Mouse (Mus musculus) embryonic facial prominence, embryonic 12.5 days (tissue): ENCODE measurements around the gene Nagpa. TPM values are rescaled to one million over a fixed set of nuclear protein-coding genes. Genes with fewer than 3 reads are reported as not detected.

Source experiments
- ATAC-seq: fragments of 200-750 bp; cut with Nextera tagmentation; 2 replicates; pipeline ENCODE4 v1.8.0; 2017; ENCODE audit not compliant: insufficient number of reproducible peaks, insufficient read depth, low FRiP score, low TSS enrichment
- H3K27ac ChIP-seq: fragments of 300-500 bp; sonication (generic); 2 replicates; pipeline ENCODE4 v1.5.1; 2016; ENCODE audit warnings: mild to moderate bottlenecking
- H3K27me3 ChIP-seq: fragments of 300-500 bp; sonication (generic); 2 replicates; pipeline ENCODE4 v1.6.1; 2016; ENCODE audit warnings: mild to moderate bottlenecking, moderate library complexity
- H3K36me3 ChIP-seq: fragments of 300-500 bp; sonication (generic); 2 replicates; pipeline ENCODE4 v1.6.1; 2016; ENCODE audit warnings: mild to moderate bottlenecking
- H3K4me1 ChIP-seq: fragments of 300-500 bp; sonication (generic); 2 replicates; pipeline ENCODE4 v1.6.1; 2016
- H3K4me2 ChIP-seq: fragments of 300-500 bp; sonication (generic); replicated peaks from 2 replicates; pipeline ENCODE4 v1.6.1; 2016; ENCODE audit warnings: mild to moderate bottlenecking, moderate library complexity
- H3K4me3 ChIP-seq: fragments of 300-500 bp; sonication (generic); 2 replicates; pipeline ENCODE4 v1.5.1; 2016; ENCODE audit warnings: mild to moderate bottlenecking
- H3K9ac ChIP-seq: fragments of 300-500 bp; sonication (generic); 2 replicates; pipeline ENCODE4 v1.6.1; 2016; ENCODE audit warnings: mild to moderate bottlenecking, moderate library complexity
- H3K9me3 ChIP-seq: fragments of 300-500 bp; sonication (generic); 2 replicates; pipeline ENCODE4 v1.6.1; 2016; ENCODE audit warnings: mild to moderate bottlenecking, moderate library complexity
- WGBS: fragments of 180-500 bp; shearing (Covaris S2); methylation state at CpG from one replicate; pipeline ENCODE4 v1.1.7; 2016; 5-methylcytosine and 5-hydroxymethylcytosine counted together
- polyA plus RNA-seq: library from polyadenylated mRNA; unstranded; fragments of >200 nt; fragmentation: Nextera tagmentation; extraction: Ambion mirVana; gene quantifications from 2 replicates; pipeline ENCODE4 v1.2.1, GENCODE M21; 2016

Nagpa gene
- polyA plus RNA-seq, 1 experiment from 2014 or later: 17.1 TPM

DNA sequence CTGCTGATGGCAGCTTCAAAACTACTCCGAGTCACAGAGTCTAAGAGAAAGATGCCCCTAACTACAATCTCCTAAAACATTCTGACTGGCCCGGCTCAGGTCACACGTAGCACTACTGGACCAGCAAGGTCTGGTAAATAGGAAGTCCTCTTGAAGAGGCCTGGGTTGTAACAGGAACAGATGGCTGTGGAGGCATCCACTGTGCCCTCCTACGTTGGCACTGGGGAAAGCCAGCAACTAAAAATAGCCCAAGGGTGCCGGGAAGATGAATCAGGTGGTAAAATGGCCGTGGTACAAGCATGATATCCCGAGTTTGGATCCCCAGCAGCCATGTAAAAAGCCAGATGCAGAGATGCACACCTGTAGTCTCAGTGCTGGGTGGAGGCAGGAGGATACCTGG is 17.6 kb downstream of the Nagpa start:
- no peak for ATAC-seq
- H3K36me3 ChIP-seq: no peaks in the 10 kb centered on the region
- H3K9ac ChIP-seq: no peak overlapping the region
- H3K27me3 ChIP-seq: no peaks in the 10 kb centered on the region
- no peaks in the 10 kb centered on the region for H3K9me3 ChIP-seq
- no peak overlapping the region for H3K27ac ChIP-seq
- 75% methylated on average over 7 of the region's 7 CpGs for WGBS
- no peaks in the 10 kb centered on the region for H3K4me1 ChIP-seq
- no peak overlapping the region for H3K4me3 ChIP-seq
- no peak overlapping the region for H3K4me2 ChIP-seq

DNA sequence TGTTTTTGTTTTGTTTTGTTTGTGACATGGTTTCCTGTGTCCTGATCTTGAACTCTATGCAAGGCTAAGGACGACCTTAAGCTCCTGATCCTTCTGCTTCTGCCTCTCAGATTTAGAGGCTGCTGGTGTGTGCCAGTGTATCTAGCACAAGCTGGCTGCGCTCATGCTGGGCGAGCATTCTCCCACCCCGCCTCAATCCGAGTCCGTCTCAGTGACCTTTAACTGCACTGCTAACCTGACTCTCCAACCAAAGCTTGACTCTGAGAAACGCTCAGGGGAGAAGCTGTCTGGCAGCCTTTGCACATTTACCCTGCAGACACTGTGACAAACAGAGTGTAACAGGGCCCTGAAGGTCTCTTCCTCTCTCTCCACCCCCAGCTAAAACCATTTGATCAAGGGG is 18.1 kb downstream of the Nagpa start:
- no peak for ATAC-seq
- H3K9ac ChIP-seq: no peak overlapping the region
- WGBS: 63% methylated on average over 7 of the region's 7 CpGs
- H3K4me1 ChIP-seq: no peaks in the 10 kb centered on the region
- H3K27me3 ChIP-seq: no peaks in the 10 kb centered on the region
- H3K27ac ChIP-seq: no peak overlapping the region
- H3K4me2 ChIP-seq: no peak overlapping the region
- no peaks in the 10 kb centered on the region for H3K9me3 ChIP-seq
- no peak overlapping the region for H3K4me3 ChIP-seq
- H3K36me3 ChIP-seq: no peaks in the 10 kb centered on the region

DNA sequence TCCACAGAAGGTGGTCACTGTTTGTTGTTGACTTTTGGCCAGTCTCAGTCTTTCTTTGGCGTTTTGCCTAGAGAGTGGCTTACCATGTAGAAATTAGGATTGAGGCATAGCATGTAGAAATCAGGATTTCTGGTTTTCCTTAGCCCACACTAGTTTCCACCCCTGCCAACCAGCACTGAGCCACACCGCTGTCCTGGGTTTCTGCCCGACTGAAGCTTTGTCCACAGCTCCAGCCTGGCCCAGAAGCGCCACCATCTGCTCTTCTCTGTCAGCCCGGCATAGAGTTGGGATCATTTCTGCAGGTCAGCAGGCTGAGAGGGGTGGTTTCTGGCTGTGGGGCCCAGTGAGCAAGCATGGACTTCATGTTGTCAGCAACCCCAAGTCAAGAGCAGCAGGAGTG is 18.9 kb downstream of the Nagpa start:
- 88% methylated on average over 5 of the region's 5 CpGs for WGBS
- Histone ChIP-seq H3K36me3 (no peaks in the 10 kb centered on the region), H3K4me2 (no peak overlapping the region), H3K4me3 (no peak overlapping the region), H3K27ac (no peak overlapping the region), H3K9ac (no peak overlapping the region), H3K9me3 (no peaks in the 10 kb centered on the region), H3K4me1 (no peaks in the 10 kb centered on the region), H3K27me3 (no peaks in the 10 kb centered on the region)
- no peak for ATAC-seq

DNA sequence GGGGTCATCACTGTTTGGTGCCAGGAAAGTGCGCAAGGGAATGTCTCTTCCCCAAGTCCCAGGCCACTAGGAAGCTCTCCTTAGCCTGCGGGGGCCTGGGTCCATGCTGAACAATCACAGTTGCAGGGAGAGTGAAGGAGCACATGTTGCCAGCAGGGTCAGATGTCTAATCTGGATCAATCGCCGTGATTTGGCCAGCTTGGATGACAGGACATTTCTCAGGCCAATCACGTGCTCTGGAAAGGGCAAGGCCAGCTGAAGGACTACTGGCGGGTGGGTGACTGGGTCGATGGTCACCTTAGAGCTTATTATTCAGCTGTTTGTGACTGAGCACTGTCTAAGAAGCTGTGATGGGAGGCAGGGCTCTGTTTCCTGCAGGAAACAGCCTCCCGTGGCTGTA is 19.7 kb downstream of the Nagpa start:
- no peak for ATAC-seq
- Histone ChIP-seq H3K36me3 (no peaks in the 10 kb centered on the region), H3K4me2 (no peak overlapping the region), H3K4me1 (no peaks in the 10 kb centered on the region), H3K9ac (no peak overlapping the region), H3K9me3 (no peaks in the 10 kb centered on the region), H3K4me3 (no peak overlapping the region), H3K27me3 (no peaks in the 10 kb centered on the region), H3K27ac (no peak overlapping the region)
- 50% methylated on average over 8 of the region's 8 CpGs for WGBS

DNA sequence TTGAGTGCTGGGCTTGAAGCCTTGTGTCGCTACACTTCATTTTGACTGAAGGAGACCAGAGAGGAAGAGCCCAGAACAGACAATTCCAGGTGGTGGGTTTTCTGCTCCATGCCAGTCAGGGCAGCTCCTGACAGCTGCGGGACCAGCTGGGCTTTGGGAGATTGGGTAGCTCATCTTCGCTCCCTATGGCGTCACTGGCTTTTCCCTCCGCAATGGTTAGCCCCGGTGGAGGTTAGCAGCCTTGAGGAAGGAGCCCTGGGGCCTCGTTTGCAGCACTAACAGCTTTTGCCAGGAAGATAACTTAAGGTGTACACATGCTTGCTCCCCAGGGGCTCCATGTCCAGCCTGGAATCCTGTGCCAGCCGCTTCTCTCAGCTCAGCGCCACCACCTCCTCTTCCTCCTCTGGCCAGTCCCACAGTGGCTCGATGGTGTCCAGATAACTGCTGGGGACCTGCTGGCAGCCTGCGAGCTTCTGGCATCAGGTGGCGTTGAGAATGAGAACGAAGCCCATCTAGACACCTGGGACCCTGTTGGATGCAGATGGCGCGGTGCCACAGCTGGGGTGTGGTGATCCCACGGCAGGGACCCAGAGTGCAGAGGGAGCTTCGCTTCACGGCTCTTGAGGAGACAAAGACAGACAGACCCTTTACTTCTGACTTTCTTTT is 20.4 kb downstream of the Nagpa start:
- WGBS: 82% methylated on average over 18 of the region's 18 CpGs
- Histone ChIP-seq H3K27ac (no peak overlapping the region), H3K9me3 (no peaks in the 10 kb centered on the region), H3K4me3 (no peak overlapping the region), H3K9ac (no peak overlapping the region), H3K27me3 (no peaks in the 10 kb centered on the region), H3K36me3 (no peaks in the 10 kb centered on the region), H3K4me2 (no peak overlapping the region), H3K4me1 (no peaks in the 10 kb centered on the region)
- ATAC-seq: no peak

DNA sequence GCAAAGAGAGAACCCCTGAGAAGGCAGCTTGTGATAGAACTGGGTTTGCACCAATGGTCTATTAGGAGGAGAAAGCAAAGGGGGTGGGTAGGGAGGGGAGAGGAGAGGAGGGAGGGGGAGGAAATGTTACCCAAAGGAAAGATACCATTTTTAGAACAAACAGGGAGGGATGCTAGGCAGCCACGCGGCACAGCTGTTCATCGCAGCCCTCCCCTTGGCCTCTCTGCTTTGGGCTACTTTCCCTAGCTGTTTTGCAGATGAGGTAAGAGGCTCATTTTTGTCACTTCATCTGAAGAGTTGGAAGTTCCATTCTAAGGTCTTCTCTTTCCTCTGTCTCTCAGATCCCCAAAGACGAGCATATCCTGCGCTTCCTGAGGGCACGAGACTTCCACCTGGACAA is 31.2 kb downstream of the Nagpa start:
- no peak for ATAC-seq
- Histone ChIP-seq H3K36me3 (no peaks in the 10 kb centered on the region), H3K27ac (no peak overlapping the region), H3K9ac (no peak overlapping the region), H3K9me3 (no peaks in the 10 kb centered on the region), H3K4me3 (no peak overlapping the region), H3K27me3 (no peaks in the 10 kb centered on the region), H3K4me2 (no peak overlapping the region), H3K4me1 (no peaks in the 10 kb centered on the region)
- 92% methylated on average over 6 of the region's 6 CpGs for WGBS

GRCm38 (mm10) chr16:5168829-5169228 is 35.0 kb downstream of the Nagpa start:
- no peaks in the 10 kb centered on the region for H3K4me1 ChIP-seq
- H3K4me3 ChIP-seq: no peak overlapping the region
- H3K36me3 ChIP-seq: no peaks in the 10 kb centered on the region
- H3K9me3 ChIP-seq: no peaks in the 10 kb centered on the region
- H3K4me2 ChIP-seq: no peak overlapping the region
- H3K9ac ChIP-seq: no peak overlapping the region
- no peak for ATAC-seq
- no peaks in the 10 kb centered on the region for H3K27me3 ChIP-seq
- WGBS: 75% methylated on average over 5 of the region's 5 CpGs
- H3K27ac ChIP-seq: no peak overlapping the region

- ATAC-seq: no peak
- WGBS: 91% methylated on average over 2 of the region's 2 CpGs
- Histone ChIP-seq H3K27me3 (no peaks in the 10 kb centered on the region), H3K9me3 (no peaks in the 10 kb centered on the region), H3K9ac (no peak overlapping the region), H3K36me3 (no peaks in the 10 kb centered on the region), H3K4me3 (no peak overlapping the region), H3K4me2 (no peak overlapping the region), H3K4me1 (no peaks in the 10 kb centered on the region), H3K27ac (no peak overlapping the region)
Measured at GRCm38 (mm10) chr16:5168038-5168437, 35.8 kb downstream of the Nagpa start.

DNA sequence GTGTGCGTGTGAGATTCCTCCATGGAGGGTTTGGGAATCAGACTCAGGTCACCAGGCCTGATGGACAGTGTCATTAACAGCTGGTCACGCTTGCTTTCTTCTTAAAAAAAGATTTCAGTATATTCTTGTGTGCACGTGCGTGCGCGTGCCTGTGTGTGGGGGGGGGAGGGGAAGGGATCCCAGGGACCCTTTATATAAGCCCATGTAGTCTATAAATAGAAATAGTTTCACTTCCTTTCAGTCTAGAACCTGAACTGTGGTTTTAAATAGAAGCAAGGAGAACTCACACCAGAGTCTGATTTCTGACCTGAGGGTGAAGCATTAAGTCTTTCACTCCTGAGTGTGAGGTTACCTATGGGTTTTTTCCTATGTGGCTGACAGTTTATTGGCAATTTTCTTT is 39.5 kb downstream of the Nagpa start:
- WGBS: 82% methylated on average over 6 of the region's 6 CpGs
- no peaks in the 10 kb centered on the region for H3K9me3 ChIP-seq
- H3K4me2 ChIP-seq: no peak overlapping the region
- no peaks in the 10 kb centered on the region for H3K36me3 ChIP-seq
- 0 out of 2 replicates have a peak, but pooled peaks cover 4% of the 10 kb centered on the region for H3K27me3 ChIP-seq
- ATAC-seq: no peak
- H3K9ac ChIP-seq: no peak overlapping the region
- no peaks in the 10 kb centered on the region for H3K4me1 ChIP-seq
- no peak overlapping the region for H3K27ac ChIP-seq
- no peak overlapping the region for H3K4me3 ChIP-seq

DNA sequence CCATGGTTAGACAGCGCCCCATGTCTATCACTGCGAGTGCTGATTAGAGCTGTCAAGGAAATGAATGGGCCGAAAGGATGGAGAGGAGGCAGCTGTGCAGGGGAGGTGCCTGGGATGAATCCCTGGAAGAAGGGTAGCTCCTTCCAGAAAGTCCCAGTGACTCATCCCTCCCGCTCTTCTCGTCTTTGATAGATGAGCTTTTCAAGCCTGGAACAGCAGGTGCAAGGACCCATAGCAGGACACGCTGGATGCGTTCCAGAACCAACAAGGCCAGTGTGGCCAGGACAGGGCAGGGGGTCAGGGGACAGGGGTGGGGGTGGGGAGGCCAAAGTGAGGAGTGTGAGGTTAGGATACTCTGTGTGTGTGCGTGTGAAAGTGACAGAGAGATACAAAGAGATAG is 44.6 kb downstream of the Nagpa start:
- no peaks in the 10 kb centered on the region for H3K4me1 ChIP-seq
- H3K36me3 ChIP-seq: no peaks in the 10 kb centered on the region
- no peak overlapping the region for H3K4me2 ChIP-seq
- H3K4me3 ChIP-seq: no peak overlapping the region
- no peak overlapping the region for H3K9ac ChIP-seq
- no peak for ATAC-seq
- 87% methylated on average over 8 of the region's 8 CpGs for WGBS
- no peaks in the 10 kb centered on the region for H3K9me3 ChIP-seq
- H3K27me3 ChIP-seq: 0 out of 2 replicates have a peak, but pooled peaks cover 4% of the 10 kb centered on the region
- H3K27ac ChIP-seq: no peak overlapping the region

DNA sequence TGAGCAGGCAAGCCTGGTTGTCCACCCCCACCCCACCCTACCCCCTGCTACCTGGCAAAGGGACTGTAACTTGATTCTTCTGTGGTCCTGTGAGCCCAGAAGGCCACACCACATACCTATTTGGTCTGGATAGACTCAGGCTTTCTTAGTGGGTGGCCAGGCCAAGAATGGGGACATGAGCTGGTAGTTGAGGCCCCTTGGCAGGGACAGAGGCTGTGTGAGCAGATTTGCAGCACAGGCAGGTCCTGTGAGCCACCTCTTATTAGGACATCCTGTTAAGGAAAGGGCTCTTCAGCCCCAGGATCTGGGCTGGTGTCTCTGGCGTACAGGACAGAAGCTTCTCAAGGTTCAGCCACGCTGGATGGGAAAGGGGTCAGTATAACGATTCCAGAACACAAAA is 46.7 kb downstream of the Nagpa start:
- WGBS: 71% methylated on average over 3 of the region's 3 CpGs
- Histone ChIP-seq H3K36me3 (no peaks in the 10 kb centered on the region), H3K27me3 (0 out of 2 replicates have a peak, but pooled peaks cover 4% of the 10 kb centered on the region), H3K4me1 (no peaks in the 10 kb centered on the region), H3K9me3 (no peaks in the 10 kb centered on the region), H3K4me2 (no peak overlapping the region), H3K27ac (no peak overlapping the region), H3K4me3 (no peak overlapping the region), H3K9ac (no peak overlapping the region)
- ATAC-seq: no peak

- H3K9me3 ChIP-seq: no peaks in the 10 kb centered on the region
- no peak for ATAC-seq
Measured at GRCm38 (mm10) chr16:5156495-5156894, 47.3 kb downstream of the Nagpa start.

More at GRCm38 (mm10) chr16:5156495-5156894, 47.3 kb downstream of the Nagpa start:
- Histone ChIP-seq H3K4me1 (no peaks in the 10 kb centered on the region), H3K36me3 (no peaks in the 10 kb centered on the region), H3K27me3 (0 out of 2 replicates have a peak, but pooled peaks cover 4% of the 10 kb centered on the region), H3K4me3 (no peak overlapping the region), H3K4me2 (no peak overlapping the region), H3K9ac (no peak overlapping the region), H3K27ac (no peak overlapping the region)
- 43% methylated on average over 2 of the region's 2 CpGs for WGBS
